Mouse (Mus musculus): ENCODE measurements around the gene Cdh18. TPM values are rescaled to one million over a fixed set of nuclear protein-coding genes. Genes with fewer than 3 reads are reported as not detected.
"Not testable (repeated sequence)": the region's sequence is repeated elsewhere in the genome, so short reads cannot be mapped to it uniquely, and the experiment has no call there.

Gene Cdh18
- polyA plus RNA-seq, 1 experiment: not detected

DNA sequence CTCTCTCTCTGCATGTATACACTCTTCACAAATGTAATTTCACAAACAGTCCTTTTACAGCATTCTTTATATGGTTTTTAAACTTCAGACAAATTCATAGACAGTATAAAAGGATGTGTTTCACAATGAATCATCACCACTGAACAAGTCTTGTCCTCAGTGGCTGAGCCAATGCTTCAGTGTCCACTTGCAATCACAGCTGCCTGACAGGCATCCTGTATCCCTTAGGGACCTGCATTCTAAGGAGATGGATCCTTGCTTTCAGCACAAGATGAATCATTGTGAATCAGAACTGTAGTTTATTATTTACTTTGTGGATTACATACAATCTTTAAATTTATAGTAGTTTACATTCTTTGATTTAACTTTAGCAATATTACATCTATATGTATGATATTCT lies 768.6 kb downstream of the Cdh18 start:
- no peak for TF ChIP-seq POLR2A (IDR thresholded peaks at IDR 0.05; ENCODE audit: low read depth, low read length)
- no peak for TF ChIP-seq CTCF (IDR thresholded peaks at IDR 0.05; ENCODE audit: extremely low read depth, insufficient read length, insufficient replicate concordance, low read depth, low read length)
- Histone ChIP-seq H3K27me3 (ENCODE audit: control insufficient read depth, insufficient read depth, low read length) (no peaks in the 10 kb centered on the region), H3K4me3 (ENCODE audit: low read depth, low read length) (no peak overlapping the region), H3K4me1 (ENCODE audit: control insufficient read depth, insufficient read depth, insufficient read length, low read length) (no peaks in the 10 kb centered on the region), H3K36me3 (ENCODE audit: control insufficient read depth, insufficient read depth, low read length) (no peaks in the 10 kb centered on the region), H3K27ac (ENCODE audit: insufficient read depth, low read depth, low read length) (no peak overlapping the region)

- H3K27me3 ChIP-seq (ENCODE audit: control insufficient read depth, insufficient read depth, low read length); H3K27ac ChIP-seq (ENCODE audit: insufficient read depth, low read depth, low read length); H3K4me3 ChIP-seq (ENCODE audit: low read depth, low read length); H3K4me1 ChIP-seq (ENCODE audit: control insufficient read depth, insufficient read depth, insufficient read length, low read length); H3K36me3 ChIP-seq (ENCODE audit: control insufficient read depth, insufficient read depth, low read length): not testable (repeated sequence)
- WGBS: no CpG with 5 or more reads among the region's 4 CpGs
Measured at GRCm38 (mm10) chr15:23340338-23340737, 791.5 kb downstream of the Cdh18 start.

- 71% methylated on average over 2 of the region's 2 CpGs for WGBS
- H3K4me1 ChIP-seq (ENCODE audit: control insufficient read depth, insufficient read depth, insufficient read length, low read length): no peaks in the 10 kb centered on the region
- no peak overlapping the region for H3K27ac ChIP-seq (ENCODE audit: insufficient read depth, low read depth, low read length)
- H3K4me3 ChIP-seq (ENCODE audit: low read depth, low read length): no peak overlapping the region
- no peak for TF ChIP-seq POLR2A (IDR thresholded peaks at IDR 0.05; ENCODE audit: low read depth, low read length)
- H3K27me3 ChIP-seq (ENCODE audit: control insufficient read depth, insufficient read depth, low read length): no peaks in the 10 kb centered on the region
- H3K36me3 ChIP-seq (ENCODE audit: control insufficient read depth, insufficient read depth, low read length): no peaks in the 10 kb centered on the region
Measured at GRCm38 (mm10) chr15:23351078-23351477, 802.3 kb downstream of the Cdh18 start.

DNA sequence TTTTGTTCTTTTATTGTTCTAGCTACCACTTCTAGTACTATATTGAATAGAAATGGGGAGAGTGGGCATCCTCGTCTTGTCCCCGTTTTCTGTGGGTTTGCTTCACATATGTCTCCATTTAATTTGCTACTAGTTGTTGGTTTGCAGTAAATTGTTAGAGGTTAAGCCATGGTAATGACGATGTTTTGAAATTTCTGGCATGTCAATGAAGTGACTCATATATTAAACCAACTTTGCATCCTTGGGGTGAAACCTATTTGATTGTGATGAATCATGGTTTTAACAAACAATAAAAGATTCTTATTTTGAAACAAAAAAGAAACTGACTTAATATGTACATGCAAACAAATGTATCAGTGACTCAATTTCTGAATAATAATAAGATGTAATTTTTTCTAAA lies 817.5 kb downstream of the Cdh18 start:
- H3K36me3 ChIP-seq (ENCODE audit: control insufficient read depth, insufficient read depth, low read length): no peaks in the 10 kb centered on the region
- no peak overlapping the region for H3K4me3 ChIP-seq (ENCODE audit: low read depth, low read length)
- TF ChIP-seq CTCF (IDR thresholded peaks at IDR 0.05; ENCODE audit: extremely low read depth, insufficient read length, insufficient replicate concordance, low read depth, low read length): no peak
- no peak for TF ChIP-seq POLR2A (IDR thresholded peaks at IDR 0.05; ENCODE audit: low read depth, low read length)
- no peaks in the 10 kb centered on the region for H3K4me1 ChIP-seq (ENCODE audit: control insufficient read depth, insufficient read depth, insufficient read length, low read length)
- 85% methylated on average over 3 of the region's 3 CpGs for WGBS
- H3K27ac ChIP-seq (ENCODE audit: insufficient read depth, low read depth, low read length): no peak overlapping the region
- H3K27me3 ChIP-seq (ENCODE audit: control insufficient read depth, insufficient read depth, low read length): no peaks in the 10 kb centered on the region

DNA sequence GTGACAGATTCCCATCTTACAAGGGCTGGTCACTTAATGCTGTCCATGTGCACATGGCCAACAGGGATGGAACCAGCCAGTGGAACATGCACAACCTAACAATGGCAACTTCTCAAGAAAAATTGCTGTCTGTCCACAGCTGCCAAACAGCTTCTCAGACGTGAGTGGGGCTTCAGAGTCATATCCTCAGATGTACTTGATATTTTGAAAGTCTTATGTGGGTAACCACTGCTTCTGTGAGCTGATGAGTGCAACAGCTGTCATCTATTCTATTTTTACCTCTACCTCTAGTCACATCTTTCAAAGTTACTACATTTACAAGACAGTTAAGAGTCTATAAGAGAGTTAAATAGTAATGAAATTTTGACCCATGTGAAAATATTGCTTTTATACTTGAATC lies 818.9 kb downstream of the Cdh18 start:
- no peak overlapping the region for H3K4me3 ChIP-seq (ENCODE audit: low read depth, low read length)
- WGBS: 31% methylated on average over 1 of the region's 1 CpGs
- no peaks in the 10 kb centered on the region for H3K27me3 ChIP-seq (ENCODE audit: control insufficient read depth, insufficient read depth, low read length)
- no peaks in the 10 kb centered on the region for H3K4me1 ChIP-seq (ENCODE audit: control insufficient read depth, insufficient read depth, insufficient read length, low read length)
- H3K27ac ChIP-seq (ENCODE audit: insufficient read depth, low read depth, low read length): no peak overlapping the region
- H3K36me3 ChIP-seq (ENCODE audit: control insufficient read depth, insufficient read depth, low read length): no peaks in the 10 kb centered on the region
- TF ChIP-seq CTCF (IDR thresholded peaks at IDR 0.05; ENCODE audit: extremely low read depth, insufficient read length, insufficient replicate concordance, low read depth, low read length) (no peak), POLR2A (IDR thresholded peaks at IDR 0.05; ENCODE audit: low read depth, low read length) (no peak)

- Histone ChIP-seq H3K27me3 (ENCODE audit: control insufficient read depth, insufficient read depth, low read length) (no peaks in the 10 kb centered on the region), H3K4me1 (ENCODE audit: control insufficient read depth, insufficient read depth, insufficient read length, low read length) (no peaks in the 10 kb centered on the region), H3K4me3 (ENCODE audit: low read depth, low read length) (no peak overlapping the region), H3K27ac (ENCODE audit: insufficient read depth, low read depth, low read length) (no peak overlapping the region), H3K36me3 (ENCODE audit: control insufficient read depth, insufficient read depth, low read length) (no peaks in the 10 kb centered on the region)
- 89% methylated on average over 2 of the region's 2 CpGs for WGBS
- TF ChIP-seq POLR2A (IDR thresholded peaks at IDR 0.05; ENCODE audit: low read depth, low read length): no peak
- no peak for TF ChIP-seq CTCF (IDR thresholded peaks at IDR 0.05; ENCODE audit: extremely low read depth, insufficient read length, insufficient replicate concordance, low read depth, low read length)
Measured at GRCm38 (mm10) chr15:23378016-23378750, 829.4 kb downstream of the Cdh18 start.

GRCm38 (mm10) chr15:23385816-23386215 lies 837.0 kb downstream of the Cdh18 start:
- no peak for TF ChIP-seq CTCF (IDR thresholded peaks at IDR 0.05; ENCODE audit: extremely low read depth, insufficient read length, insufficient replicate concordance, low read depth, low read length)
- no peak for TF ChIP-seq POLR2A (IDR thresholded peaks at IDR 0.05; ENCODE audit: low read depth, low read length)
- Histone ChIP-seq H3K27ac (ENCODE audit: insufficient read depth, low read depth, low read length) (no peak overlapping the region), H3K27me3 (ENCODE audit: control insufficient read depth, insufficient read depth, low read length) (no peaks in the 10 kb centered on the region), H3K36me3 (ENCODE audit: control insufficient read depth, insufficient read depth, low read length) (no peaks in the 10 kb centered on the region), H3K4me3 (ENCODE audit: low read depth, low read length) (no peak overlapping the region), H3K4me1 (ENCODE audit: control insufficient read depth, insufficient read depth, insufficient read length, low read length) (no peaks in the 10 kb centered on the region)
- 35% methylated on average over 4 of the region's 4 CpGs for WGBS

- TF ChIP-seq POLR2A (IDR thresholded peaks at IDR 0.05; ENCODE audit: low read depth, low read length) (no peak), CTCF (IDR thresholded peaks at IDR 0.05; ENCODE audit: extremely low read depth, insufficient read length, insufficient replicate concordance, low read depth, low read length) (no peak)
- Histone ChIP-seq H3K4me3 (ENCODE audit: low read depth, low read length) (no peak overlapping the region), H3K27ac (ENCODE audit: insufficient read depth, low read depth, low read length) (no peak overlapping the region), H3K4me1 (ENCODE audit: control insufficient read depth, insufficient read depth, insufficient read length, low read length) (no peaks in the 10 kb centered on the region), H3K27me3 (ENCODE audit: control insufficient read depth, insufficient read depth, low read length) (no peaks in the 10 kb centered on the region), H3K36me3 (ENCODE audit: control insufficient read depth, insufficient read depth, low read length) (no peaks in the 10 kb centered on the region)
Measured at GRCm38 (mm10) chr15:23396646-23397045, 847.8 kb downstream of the Cdh18 start.

Measured in small intestine, adult 2 months (tissue).